Mouse (Mus musculus) thymus, postnatal 10 days (tissue): ENCODE results near the gene Vipr1.

Experiments used
- DNase-seq, 2 experiments: peaks; one replicate each; pipeline ENCODE4 v3.0.0; 2021; ENCODE audit warnings: low spot score in 2 of 2

The Vipr1 gene

GRCm38 (mm10) chr9:121677069-121677468, 34.6 kb downstream of the Vipr1 start:
- DNase-seq: no peak

DNA sequence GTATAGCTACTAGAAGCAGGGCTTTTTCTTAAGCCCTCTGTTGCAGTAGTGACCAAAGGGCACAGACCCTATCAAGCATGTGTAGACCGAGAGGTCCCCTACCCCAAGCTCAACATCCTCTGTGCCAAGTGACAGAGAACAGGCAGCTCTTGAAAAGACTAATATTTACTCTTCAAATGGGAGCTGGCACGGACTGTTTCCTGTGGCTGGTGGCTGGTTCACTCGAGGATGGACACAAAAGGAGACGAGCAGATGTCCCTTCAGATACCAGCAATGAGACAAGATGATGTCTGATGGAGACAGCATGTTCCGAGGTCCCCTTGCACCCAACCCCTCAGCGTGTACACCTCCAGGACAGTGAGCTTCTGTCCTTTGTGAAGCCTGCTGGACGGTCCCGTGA, 35.0 kb downstream of the Vipr1 start:
- no peak for DNase-seq

GRCm38 (mm10) chr9:121679549-121679948, 37.0 kb downstream of the Vipr1 start:
- DNase-seq: peak in 1 of 2 experiments; percentile 66

DNA sequence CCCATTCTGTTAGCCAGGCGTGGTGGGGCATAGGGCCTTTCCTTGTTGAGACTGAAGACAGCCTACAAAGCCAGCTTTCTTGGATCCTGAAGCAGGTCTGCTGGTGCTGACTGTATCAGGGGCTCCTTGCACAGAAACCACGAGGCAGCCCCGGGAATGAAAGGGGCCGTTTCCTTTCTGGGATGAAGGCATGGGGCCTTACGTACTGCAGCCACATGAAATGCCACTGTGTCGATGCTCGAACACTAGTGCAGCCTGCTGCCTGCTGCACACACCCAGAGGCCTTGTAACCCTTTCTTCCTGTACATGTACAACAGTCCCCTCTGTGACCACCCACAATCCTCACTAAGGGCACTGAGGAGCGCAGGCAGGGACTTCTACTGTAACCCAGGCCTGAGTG, 38.7 kb downstream of the Vipr1 start:
- no peak for DNase-seq

DNA sequence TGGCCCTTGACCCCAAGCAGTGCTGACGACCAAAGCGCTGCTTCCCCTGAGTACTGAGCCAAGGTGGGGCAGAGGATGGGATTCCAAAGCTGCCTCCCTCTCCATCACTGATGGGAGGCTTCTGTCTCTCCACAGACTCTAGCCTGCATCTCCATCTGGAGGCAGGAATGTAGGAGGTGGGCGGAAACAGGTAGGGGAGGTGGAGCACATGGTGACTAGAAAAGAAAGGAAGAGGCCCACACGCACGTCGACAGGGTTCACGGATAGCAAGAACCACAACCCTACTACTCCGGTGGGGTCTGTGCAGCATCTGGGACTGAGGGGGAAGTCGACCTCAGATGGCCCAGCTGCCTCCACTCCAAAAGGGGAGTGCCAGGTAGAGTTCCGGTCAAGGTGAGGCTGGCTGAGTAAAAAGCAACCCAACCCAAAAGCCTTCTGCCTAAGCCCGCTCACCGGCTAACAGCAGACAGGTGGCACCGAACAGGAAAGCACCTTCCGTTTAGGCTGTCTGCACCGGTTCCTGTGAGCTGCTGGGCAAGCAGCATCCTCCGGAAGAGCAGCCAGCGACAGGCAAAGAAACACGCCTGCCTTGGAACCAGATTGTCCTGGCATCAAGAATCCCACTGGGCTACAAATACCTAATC, 39.6 kb downstream of the Vipr1 start:
- peak; percentile 58 to 62 for DNase-seq

DNA sequence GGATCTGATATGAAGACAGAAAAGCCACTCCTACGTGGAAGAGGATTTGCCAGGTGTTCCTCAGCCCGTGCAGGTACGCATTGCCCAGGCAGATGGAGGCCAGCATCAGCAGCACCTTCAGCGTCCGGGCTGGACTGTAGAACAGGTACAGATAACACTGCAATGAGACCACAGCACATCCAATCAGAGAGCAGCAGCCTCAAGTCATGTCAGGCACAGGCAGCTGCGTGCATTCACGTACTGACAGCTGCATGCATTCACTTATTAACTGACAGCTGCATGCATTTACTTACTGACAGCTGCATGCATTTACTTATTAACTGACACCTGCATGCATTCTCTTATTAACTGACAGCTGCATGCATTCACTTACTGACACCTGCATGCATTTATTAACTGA, 42.2 kb downstream of the Vipr1 start:
- no peak for DNase-seq

GRCm38 (mm10) chr9:121690200-121690651, 47.7 kb downstream of the Vipr1 start:
- no peak for DNase-seq

GRCm38 (mm10) chr9:121690734-121691133, 48.2 kb downstream of the Vipr1 start:
- no peak for DNase-seq

DNA sequence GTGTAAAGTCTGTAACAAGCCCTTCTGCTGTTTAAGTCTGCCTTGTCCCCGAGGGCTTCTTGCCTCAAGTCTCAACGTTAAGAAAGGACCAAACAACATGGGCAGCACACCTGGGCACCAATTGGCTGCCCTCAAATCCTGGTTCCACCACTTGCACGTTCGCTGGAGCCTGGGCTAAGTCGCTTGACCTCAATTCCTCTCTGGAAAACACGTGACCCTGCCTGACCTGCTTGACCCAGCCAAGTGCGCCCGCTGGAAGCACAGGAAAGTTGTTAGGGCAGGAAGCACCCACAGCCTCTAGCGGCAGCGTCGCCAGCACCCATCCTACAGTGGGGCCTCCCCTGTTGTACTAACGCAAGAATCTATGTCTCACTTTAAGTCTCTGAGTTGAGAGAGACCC, 52.2 kb downstream of the Vipr1 start:
- no peak for DNase-seq

DNA sequence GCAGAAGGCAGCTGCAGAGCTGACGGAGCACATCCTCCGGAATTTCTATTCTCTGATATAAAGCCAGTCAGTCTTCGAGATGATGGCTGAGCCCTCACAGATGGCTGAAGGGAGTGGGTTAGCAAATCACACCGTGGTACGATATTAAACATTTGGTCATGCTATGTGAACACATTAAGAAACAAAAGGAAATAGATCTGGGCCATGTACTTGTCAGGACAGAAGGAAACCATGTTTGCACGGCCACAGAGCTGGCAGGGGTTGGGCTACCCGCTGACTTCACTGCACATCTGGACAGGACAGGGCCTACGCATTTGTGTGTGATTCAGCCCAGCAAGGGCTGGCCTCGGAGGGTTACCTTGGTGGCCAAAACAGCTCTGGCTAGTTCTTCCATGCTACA, 54.1 kb downstream of the Vipr1 start:
- DNase-seq: no peak

DNA sequence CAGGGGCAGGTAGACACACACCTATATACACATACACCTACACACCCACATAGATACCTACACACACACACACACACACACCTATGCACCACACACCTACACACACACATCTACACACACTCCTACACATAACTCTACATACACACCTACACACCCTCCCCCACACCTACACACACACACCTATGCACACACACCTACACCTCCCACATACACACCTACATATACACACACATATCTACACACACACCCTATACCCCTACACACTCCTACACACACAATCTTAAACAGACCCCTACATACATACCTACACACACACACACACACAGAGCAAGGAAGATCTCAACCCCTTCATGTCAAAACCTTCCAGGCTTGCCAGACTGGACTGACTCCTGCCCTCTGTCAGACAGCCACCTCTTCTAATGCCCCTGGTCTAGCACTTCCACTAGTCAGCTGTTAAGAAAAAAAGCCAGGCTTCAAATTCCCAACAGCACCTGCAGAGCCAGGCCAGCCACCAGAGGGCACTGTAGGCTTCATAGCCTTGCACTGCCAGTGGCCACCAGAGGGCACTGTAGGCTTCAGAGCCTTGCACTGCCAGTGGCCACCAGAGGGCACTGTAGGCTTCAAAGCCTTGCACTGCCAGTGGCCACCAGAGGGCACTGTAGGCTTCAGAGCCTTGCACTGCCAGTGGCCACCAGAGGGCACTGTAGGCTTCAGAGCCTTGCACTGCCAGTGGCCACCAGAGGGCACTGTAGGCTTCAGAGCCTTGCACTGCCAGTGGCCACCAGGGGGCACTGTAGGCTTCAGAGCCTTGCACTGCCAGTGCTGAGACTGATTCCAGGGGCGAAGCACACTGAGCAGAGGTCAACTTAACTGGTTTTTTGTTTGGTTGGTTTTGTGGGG, 54.9 kb downstream of the Vipr1 start:
- DNase-seq: peak in 1 of 2 experiments; percentile 71

DNA sequence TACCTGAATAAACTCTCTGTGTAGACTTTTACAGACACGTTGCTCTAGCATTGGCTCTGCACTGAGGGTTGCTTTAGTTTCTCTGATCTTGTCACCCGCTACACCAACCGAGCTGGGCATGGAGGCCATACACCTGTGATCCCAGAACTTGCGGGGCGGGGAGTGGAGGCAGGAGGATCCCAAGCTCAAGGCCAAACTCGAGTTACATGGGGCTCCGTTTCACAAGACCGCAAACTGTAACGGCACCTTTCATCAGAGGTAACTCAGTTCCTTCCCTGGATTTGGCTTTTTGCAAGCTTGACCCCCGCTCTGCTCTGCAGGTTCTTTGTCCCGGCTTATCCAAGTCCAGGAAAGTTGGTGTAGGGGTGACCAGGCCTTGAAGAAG, 61.7 kb downstream of the Vipr1 start:
- DNase-seq: no peak

DNA sequence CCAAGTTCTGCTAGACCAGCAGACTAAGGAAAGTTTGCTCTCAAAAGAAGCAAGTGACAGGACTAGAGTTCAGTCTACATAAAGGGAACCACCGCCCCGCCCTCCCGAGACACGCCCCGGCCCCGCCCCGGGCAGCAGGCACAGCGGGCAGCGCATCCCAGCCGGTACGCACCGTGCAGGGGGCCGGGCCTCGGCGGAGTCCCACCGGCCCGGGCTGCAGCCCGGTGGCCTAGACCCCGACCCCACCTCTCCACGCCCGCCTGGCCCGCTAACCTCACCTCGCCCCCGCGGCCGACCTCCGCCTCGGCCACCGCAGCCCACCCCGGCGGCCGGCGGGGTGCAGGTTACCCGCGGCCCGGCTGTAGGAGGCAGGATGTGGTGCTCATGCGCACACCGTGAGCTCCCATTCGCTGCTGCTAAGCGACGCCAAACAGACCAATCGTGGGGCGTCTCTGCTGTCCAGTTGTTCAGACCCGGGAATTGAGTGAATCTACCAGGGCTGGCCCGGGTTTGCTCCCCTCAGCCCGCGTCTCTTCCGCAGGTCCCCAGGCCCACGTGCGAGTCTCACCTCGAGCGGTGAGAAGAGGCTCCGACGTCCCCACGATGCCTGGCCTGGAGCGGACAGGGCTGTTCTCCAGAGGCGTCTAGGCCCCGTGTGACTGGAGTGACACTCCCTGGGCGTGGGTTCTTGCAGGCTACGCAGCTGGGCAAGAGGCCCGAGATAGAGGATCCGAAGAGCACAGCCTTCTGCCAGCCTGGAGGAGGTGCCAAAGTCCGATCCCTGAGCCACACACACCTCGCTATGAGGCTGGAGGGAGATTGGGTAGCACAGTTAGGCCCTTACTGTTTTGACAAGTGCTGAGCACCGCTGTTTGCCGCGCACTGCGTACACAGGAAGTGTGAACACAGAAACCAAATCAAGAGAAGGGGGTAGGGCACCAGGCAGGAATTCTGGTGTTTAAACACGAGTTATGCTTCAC, 62.4 kb downstream of the Vipr1 start, which contains the start of gene Sec22c:
TSS of gene Sec22c (minus strand) at position 845 of the 980 bp plus-strand sequence.
- peak; percentile 89 to 90 for DNase-seq

DNA sequence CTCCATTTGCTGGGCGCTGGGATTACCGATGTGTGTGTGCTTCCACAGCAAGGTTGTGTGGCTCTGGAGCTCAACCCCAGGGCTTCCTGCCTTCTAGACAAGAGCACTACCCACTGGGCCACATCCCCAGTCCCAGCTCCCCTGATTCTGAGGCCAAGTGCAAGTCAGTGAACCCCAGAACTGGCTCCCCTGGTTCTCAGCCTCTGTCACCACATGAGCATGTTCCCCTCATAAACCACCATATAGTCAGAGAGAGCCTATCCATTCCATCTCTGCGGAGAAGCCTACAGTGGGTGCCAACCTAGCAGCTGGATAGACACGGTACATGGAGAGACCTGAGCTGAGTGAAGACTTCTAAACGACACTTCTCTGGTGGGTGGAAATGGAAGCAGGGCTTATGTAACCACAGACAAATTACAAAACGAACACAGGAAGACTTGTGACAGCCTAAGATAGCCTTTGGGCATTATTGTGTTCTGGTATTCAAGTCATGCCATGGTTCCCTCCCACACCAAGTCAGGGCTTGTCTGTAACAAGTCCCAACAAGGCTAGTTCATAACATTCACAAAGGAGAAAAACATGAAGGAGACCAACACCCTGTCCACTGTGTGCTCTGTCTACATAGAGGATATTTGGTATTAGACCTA, 63.6 kb downstream of the Vipr1 start:
- DNase-seq: no peak

DNA sequence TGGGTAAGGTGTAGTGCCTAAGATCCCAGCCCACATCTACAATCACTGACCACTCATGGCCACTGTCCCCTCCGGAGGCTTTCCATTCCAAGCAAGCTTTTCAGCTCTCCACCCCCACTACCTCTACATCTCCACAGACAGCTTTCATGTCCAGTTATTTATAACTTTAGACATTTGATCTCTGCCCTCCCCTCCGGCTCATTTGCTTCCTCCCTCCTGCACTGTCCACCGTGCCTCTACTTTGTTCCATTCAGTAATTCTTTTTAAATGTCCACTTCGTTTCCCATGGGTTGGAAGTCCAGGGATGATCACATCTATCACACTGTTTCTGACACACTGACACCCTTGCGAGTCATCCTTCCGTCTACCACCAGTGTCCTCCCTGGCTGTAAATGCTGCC, 65.3 kb downstream of the Vipr1 start:
- DNase-seq: no peak

GRCm38 (mm10) chr9:121708506-121709486, 66.3 kb downstream of the Vipr1 start:
- DNase-seq: no peak

- peak; percentile 97 for DNase-seq
These were observed 67.5 kb downstream of the Vipr1 start, which contains the start of gene Ss18l2 for GRCm38 (mm10) chr9:121709898-121710583. TSS of gene Ss18l2 (plus strand) at chr9:121710329.

GRCm38 (mm10) chr9:121710584-121710975, 68.1 kb downstream of the Vipr1 start:
- DNase-seq: peak in 1 of 2 experiments; percentile 23

DNA sequence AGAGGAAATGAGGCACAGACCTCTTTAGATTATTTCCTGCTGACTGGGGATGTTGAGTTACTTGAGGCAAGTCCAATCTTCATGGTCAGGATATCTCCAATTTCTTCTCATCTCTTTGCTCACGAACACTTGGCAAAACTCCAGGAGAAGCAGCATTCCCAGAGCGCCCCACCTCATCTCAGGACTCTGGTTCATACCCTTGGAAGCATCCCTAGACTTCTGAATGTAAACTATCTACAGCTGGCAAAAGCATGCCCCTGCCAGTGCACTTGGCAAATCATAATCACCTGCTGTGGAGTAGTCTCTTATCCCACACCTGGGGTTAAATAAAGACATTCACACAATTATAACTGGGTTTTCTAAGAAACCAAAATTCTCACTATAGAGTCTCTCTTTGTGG, 74.5 kb downstream of the Vipr1 start:
- no peak for DNase-seq
